Mouse (Mus musculus) cerebellum, postnatal 25 days (tissue): ENCODE measurements around the gene Pcca.
A peak's percentile ranks its signal among the peaks of the same experiment; 100 is the strongest.

Experiments used
- DNase-seq, 2 experiments: peaks; one replicate each; pipeline ENCODE4 v3.0.0; 2021; ENCODE audit warnings: mixed read lengths in 2 of 2

Pcca gene

DNA sequence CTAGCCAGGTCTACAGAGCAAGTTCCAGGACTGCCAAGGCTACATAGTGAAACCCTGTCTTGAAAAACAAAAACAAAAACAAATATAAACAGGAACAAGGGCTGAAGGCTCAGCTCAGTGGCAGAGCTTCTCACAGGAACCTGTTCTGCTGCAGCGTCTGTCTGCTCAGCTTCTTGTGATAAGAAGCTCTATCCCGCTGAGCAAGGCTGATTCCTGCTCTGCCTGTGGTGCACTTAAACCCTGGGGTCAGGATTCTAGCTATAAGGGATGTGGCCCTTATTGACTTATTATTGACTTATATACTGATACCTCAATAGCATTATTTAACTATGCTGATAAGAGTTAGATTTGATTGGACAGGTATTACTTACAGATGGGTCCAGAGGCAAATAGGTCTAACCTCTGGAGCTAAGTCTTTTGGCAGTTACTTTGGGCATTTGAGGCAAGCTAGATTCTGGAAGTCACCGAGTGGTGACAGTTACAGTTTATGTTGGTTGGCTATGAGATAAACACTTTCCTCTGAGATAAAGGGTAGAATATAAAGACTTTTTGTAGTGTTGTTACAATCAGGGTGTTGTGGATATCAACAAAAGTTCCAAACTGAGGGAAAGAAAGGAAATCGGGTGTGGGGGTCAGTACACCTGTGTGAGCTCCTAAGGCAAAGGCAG is 331.5 kb downstream of the Pcca start:
- DNase-seq, result no peak

DNA sequence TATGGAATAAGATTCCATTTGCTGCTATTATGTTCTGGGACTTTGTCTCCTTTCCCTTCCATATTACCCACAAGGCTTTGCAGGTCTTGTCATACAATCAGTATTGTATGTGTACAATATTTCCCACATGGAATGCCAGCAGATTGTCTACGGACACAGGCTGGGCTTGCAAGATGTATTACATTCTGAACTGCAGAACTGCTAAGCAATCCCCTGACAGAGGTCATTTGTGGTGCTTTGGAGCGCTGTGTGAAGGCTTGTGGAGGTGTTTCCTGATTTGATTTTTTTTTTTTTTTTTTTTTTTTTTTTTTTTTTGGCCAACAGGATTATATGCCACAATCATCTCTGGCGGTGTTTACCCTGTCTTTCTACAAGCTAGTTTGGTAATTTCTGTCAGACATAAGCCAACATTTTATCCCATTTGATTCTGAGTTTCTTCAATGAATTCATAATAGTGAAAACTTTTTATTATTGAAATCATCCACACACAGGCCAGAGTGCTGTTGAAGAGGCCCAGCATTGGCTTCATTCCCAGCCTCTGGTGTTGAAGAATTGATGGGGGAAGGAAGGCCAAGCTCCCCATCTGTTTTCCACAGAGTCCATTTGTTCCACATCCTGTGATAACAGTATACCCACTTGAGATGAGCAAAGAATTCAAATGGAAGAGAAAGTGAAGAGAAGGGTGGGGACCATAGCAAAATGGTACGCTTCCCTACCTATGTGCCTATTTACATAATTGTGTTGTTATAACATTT is 333.6 kb downstream of the Pcca start:
- DNase-seq, result peak in 1 of 2 experiments; percentile 46

DNA sequence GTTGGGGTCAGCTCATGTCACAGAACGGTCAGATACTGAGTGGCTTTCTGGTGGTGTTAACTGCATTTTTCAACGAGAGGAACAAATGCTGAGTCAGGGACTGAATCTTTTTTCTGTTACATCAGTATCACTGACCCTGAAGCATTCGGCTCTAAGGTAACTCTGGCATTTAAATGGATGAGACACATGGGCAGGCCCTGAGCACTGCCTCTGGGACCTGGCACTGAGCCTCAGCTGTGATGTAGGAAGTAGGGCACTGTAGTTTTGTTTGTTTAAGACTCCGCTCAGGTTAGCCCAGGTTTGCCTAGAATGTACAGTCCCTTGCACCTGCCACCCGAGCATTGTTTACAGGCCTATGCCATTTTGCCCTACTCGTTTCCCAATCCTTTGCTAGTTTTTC is 335.7 kb downstream of the Pcca start:
- peak; percentile 41 to 59 for DNase-seq

DNA sequence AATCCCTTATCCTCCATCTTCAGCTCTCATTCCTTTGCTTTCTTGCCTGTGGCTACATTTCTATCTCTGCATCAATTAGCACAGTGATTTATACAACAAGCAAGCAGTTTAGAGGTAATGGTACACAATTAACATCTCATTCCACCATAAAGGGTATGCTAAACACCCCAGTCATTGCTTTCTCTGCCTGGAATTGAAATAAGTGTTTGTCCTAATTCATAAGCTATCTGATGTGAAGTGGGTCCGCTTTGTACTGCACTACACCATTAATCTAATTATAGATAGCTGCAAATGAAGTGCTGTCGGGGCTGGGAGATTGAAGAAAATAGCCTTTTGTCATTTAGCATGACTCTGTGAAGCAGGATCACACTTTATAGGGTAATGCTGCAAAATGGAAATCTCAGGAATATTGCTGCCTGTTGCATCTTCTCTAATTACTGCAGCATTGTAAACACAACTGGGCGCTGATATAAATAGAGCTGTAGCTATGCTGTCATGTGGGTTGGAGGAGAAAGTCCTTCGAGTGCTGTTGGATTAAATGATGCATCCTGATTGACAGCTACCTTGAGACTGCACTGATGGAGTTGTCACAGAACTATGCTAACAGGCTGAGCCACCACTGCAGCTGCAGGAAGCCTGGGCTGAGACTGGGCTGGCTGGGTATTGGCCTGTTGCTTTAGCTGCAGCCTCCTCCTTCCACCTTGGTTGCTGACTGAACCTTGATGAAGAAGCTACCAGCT is 337.9 kb downstream of the Pcca start:
- DNase-seq, result no peak

DNA sequence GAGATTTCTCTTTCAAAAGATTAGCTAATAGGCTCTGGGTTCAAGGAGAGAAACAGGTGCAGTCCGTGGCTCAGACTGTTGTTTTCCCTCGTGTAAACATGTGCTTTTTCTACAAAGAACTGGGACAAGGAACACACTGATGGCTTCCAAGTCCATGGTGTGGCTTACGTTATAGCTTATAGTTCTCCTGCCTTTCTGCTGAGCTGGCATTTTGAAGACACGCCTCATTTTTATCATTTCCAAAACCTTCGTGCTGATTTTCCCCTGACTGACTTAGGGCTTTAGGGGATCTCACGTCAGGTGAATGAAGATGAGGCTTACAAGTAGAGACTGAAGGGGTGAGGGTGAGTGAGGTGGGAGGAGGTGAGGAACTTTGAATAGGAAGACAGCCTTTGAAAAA is 338.5 kb downstream of the Pcca start:
- DNase-seq, result no peak

DNA sequence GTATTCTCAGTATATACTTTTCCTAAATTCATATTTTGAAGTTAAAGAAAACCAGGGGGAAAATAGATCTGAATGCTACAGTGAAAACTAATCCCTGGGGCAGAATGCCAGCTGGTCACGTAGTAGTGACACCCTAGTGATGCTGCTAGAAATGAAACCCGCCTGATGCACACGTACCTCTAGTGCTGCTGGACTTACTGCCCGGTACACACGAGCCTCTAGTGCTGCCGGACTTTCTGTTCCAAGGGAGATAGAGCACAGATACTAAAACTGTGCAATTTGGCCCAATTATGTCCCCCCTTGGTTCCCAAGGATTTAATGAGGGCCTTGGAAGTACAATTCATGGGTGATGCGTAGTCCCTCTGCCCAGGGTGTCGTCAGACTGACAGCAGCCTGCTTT is 340.9 kb downstream of the Pcca start:
- DNase-seq, result peak; percentile 54 to 73

DNA sequence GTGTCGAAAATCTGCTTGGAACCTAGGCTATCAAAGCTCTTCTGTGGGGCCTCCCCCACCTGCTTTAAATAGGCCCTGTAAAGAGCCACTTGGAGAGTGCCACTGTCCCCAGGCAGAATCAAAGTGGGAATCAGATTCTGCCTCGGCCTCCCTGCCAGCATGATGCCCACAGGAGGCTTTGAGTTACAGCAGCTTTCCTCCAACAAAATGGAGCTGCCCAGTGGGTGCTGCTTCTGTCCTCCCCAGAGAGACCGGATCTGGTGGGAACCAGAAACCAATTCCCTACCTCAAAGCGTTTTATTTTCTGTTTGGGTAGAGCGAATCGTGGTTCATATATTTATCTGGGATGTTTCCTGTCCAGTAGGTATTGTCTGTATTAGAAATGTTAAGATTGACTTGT is 341.5 kb downstream of the Pcca start:
- DNase-seq, result peak; percentile 57 to 59

DNA sequence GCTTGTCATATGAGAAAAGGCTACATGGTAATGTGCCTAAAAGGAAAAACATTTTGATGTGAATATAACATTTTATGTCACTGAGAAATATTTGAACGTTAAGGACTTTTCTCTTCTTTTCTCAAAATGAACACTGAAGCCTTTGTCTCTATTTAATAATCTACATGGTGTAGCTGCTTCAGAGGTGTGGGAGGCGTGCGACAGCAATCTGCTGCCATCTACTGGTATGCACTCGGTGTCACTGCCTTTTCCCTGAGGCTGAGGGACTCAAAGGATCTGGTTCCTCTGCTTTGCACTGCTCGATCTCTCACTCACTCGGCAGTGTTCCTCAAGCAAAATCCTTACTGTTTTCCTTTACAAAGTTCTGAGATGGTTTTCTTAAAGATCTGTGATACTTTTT is 342.0 kb downstream of the Pcca start:
- DNase-seq, result peak; percentile 88 to 92

DNA sequence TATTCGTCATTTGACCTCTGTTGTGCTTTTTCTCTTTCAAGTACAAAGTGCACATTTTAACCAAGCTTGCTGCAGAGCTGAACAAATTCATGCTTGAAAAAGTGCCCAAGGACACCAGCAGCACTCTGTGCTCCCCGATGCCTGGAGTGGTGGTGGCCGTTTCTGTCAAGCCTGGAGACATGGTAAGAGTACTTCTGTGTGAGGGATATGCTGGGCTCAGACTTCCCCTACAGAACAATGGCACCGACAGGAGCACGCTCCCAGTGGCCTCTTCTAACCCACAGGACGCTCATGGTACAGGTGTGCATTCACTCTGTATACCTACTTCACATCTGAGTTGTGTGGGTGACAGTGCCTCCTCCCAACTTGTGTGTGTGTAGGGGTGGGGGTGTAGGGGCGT is 342.6 kb downstream of the Pcca start:
- peak; percentile 50 to 62 for DNase-seq

DNA sequence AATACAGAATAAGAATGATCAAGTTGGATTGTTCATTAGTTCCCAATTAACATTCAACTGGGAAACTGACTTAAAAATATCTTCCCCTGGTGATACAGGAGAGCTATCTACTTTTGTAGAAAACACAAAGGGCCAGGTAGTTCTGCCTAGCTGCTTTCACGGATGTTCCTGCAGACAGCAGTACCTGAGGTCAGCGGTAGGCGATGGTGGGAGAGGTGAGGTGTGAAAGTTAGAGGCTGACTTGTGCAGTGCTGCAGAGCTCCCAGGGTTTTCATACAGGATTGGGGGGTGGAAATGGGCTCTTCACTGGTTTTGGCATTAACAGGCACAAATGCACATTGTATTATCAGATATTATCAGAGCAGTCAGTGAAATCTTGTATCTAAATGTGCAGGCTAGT is 343.7 kb downstream of the Pcca start:
- DNase-seq, result peak; percentile 51

DNA sequence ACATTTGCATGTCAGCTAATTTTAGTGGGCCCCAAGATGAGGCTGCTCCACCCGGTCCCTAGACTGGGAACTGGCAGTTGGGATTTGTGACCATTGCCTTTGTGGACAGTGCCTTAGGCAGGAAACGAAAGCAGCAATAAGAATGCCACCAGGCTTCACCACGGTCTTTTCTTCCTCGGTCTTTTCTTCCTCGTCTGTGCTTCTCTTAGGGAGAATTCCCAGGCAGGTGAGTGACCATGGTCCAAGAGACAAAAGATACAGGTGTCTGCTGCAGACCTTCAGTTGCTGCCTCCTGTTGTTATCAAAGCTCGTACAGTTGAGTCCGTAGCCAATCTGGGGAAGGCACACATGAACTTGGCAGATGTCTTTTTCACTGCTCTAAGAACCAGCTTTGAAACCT is 346.2 kb downstream of the Pcca start:
- peak; percentile 51 to 61 for DNase-seq

DNA sequence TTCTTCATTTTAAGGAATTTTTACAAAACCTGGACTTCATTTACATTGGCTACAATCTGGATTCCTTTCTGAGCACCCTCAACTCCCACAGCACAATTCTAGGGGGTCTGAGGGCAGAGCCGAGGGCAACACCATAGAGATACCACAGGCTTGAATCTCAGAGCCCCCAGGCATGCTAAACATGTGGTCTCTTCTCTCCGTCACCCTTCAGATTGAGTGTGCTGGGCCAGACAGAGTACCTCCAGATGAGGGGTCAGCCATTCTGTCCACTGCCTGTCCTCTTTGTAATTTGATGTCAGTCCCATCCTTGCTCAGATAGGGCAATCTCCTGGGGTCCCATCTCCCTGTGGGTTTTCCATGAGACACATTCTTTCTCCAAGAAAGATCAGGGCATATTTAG is 347.6 kb downstream of the Pcca start:
- no peak for DNase-seq

DNA sequence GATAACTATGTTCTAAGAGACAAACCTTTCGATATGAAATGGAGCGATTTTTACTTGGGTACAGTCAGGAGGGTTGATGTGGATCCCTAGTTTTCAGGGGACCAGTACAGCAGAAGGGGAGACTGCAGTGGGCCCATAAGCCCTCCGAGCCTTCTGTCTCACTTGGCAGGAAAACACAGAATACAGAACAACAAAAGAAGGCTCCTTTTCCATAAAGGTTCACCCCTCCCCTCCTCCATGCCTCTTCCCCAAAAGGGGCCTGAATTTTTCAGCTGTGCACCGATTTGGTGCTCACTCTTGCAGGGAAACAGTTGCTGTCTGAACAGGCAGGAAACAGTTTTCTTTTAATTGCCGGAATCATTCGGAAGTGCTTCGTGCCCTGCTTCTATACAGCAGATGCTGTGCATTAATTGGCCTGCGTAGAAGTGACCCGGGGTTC is 348.1 kb downstream of the Pcca start:
- peak; percentile 48 to 62 for DNase-seq

DNA sequence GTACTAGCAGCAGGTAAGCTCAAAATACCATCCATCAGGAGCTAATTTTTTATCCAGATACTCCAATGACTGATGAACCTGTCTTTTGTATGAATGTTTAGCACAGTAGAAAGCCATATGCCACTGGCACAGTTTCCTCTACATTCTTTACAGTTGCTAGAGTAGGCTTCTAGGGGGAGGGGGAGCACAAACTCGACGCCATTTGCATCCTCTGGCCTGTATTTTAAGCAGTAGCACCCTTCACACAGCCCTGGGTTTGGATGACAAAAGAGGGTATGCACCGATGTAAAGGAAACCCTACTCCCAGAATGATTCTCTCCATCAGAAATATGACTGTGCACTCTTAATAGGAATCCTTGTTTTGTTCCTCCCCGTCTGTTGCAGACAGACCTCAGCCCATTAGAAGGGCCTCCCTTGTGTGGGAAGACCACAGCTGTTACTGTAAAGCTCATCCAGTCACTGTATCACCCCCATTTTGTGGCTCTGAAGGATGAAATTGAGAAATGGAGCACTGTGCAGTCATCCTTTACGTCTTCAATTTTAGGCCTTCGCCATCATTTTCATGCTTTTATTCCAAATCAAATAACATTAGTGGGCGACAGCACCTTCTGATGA is 348.8 kb downstream of the Pcca start:
- DNase-seq, result no peak

DNA sequence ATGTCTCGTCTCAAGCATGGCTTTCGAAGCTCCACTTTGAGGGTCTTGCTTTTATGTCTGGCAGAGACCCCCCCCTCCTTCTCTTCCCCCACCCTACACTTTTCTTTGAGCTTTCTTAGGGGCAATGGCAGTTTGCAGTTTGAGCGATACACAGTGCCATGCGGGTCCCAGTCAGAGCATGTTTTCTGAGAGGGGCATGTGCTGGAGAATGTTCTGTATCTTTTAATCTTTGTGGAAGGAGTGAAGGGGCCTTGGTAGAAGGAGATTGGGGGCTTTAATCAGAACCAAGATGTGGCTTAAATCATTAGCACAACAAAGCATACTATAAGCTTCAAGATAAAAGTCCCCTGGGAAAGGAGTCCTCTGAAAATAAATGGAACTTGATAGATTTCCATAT is 349.3 kb downstream of the Pcca start:
- DNase-seq, result no peak

DNA sequence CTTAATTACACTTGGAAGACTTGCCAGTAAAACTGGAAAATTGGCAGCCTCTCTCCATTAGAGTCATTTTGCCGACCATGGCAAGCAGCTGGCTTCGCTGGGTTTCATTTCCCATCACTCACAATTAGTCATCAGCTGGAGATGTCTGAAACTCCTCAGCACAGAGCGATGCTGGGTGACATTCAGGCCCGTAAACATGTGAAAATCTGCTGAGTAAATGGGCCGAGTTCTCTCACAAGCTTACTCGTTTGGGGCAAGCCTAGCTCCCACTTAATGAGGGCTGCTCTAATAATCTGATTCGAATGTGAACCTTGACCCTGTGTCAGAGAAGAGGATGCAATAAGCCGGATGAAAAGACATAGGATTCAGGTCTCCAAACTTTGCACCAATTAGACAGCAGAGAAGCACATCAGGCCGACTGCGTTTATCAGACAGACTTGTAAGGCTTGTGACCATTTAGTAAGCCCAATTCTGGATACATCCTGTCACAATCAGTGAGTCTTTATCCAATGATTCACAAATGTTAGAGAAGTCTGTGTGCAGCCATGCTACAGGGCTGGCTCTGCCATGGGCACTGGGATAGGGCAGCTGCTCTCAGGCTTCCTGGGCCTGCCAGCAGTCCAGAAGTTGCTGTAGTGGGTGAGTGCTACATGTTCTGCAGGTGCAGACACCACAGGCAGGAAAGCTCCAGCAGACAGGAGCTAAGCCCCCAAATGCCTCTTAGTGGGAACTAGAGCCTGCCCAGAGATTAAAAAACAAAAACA is 349.9 kb downstream of the Pcca start:
- DNase-seq, result peak in 1 of 2 experiments; percentile 44

DNA sequence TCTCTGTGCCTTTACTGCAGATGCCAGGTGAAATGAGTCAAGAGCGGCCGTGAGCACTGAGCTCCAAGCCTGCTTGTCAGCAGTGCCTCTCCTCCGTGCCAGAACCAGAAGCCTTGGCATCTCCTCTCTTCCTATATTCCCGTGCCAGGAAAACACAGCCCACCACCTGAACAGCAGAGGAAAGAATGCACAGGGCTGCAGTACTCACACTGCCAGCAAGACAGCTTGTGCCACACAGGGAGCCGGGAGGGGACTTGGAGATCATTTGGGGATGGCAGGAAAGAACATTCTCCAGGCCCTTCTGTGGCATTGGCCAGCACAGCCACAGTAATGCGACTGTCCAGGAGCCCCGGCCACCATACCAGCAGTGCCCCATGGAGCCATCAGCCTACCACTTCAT is 351.8 kb downstream of the Pcca start:
- peak; percentile 95 to 97 for DNase-seq

DNA sequence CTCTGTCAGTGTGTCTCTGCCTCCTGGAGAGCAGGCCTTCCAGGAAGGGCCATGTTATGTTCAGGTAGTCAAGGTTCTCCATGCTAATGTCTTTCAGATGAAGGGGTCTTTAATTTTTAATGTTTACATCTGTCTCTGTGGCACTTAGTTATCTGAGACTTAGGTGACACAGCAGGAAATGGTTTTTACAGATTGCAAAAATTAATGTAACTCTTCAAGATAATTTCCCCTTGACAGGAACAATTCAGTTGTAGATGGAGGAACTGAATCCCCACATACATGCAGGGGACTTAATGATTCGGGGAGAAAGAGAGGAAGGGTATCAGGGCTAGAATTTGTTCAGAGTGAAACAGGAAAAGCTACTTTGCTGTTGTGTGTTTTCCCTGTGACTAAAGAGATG is 353.2 kb downstream of the Pcca start:
- DNase-seq, result no peak

DNA sequence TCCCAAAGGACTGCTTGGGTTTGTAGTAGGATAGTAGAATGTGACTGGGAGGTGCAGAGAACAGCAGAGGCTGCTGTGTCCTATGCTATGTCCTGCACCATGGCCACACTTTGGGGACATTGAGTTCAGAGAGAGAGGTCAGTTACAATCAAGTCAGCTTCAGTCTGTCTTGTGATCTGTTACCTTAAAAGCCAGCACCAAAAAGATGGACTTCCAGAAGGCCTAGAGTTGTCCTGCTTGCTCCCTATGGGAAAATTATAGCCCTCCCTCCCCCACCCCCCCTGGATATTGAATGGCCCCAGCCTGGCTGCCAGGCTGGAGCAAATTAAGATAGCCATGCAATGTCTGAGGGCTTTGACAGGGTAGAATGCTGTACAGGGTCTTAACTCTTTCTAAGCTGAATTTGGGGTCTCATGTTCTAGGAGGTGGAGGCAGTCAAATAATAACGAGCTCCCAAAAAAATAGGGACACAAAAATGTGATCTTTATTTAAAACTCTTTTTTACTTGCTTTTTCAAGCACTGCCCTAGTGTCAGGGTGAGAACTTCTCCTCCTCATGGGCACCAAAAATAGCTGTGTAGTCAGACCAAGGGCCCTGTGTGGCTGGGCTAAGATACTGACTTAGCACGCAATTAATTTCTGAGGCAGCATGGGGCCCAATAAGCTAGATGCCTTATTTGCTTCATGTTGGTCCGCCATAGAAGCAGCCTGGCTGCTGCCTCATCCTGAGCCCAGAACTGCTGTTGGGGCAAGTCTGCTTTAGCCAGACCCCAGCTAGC is 353.8 kb downstream of the Pcca start:
- peak in 1 of 2 experiments; percentile 44 for DNase-seq

DNA sequence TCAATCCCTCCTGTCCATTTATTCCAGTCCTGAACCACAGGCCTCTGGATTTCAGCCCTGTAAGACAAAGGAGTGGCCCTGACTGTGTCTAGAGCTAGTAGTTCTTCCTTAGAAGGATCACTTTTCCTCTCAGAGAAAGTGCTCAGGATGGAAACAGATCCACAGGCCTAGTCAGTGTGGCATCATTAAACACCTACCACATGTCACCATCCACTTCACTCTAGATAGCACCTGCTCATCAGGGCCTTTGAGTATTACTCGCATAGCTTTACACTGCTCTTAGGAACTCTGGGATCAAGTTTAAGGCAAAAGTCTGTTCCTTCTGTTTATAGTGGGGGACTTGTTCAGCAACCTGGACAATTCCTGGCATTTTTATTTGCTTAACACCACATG is 354.4 kb downstream of the Pcca start:
- no peak for DNase-seq

DNA sequence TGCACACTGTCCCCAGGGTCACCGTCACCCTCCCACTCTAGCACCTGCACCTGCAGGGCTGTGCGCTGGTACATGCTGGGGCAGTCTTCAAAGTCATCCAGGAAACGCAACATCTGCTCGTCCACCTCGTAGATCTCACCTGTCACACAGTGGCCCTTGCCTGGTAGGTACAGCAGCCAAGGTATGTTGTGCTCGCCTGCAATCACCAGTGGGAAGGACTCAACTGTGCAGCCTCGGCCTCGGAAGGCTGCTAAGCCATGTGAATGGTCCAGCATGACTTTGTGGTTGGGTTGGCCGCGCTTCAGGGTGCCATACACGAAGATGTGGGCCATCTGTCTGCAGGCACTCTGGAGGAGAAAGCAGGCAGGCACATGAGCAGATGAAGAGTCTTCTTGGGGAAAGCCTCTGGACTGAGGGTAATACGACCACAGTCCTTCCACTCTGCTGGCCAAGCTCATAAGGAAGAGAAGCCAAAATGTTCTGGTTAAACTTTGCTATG is 357.4 kb downstream of the Pcca start:
- peak; percentile 44 to 57 for DNase-seq

DNA sequence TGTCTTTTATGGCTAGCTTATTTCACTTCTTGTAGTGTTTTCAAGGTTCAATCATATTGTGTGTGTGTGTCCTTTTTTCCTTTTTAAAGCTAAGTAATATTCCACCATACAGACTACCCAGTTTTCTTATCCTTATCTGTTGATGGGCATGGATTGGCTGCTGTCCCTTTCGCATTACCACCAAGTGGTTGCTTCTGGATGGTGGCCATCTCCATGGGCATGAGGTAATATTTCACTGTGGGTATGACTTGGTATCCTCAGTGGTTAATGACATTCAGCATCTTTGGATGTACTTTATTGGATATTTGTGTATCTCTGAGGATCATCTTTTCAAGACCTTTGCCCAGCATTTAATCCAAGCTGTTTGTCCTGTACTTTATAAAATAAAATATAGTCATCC is 362.0 kb downstream of the Pcca start:
- DNase-seq, result peak in 1 of 2 experiments; percentile 59
